Mouse (Mus musculus): ENCODE data around the gene Tmem217. TPM values are rescaled to one million over a fixed set of nuclear protein-coding genes. Genes with fewer than 3 reads are reported as not detected.

Gene Tmem217
- total RNA-seq, 1 experiment: 0.31 TPM

GRCm38 (mm10) chr17:29540426-29540825 lies 11.8 kb downstream of the Tmem217 start:
- in situ Hi-C loops (cut with MboI; ENCODE audit: low sequenced_read_pairs in 2 of 2, unreplicated experiment in 2 of 2): no loop called here
- Histone ChIP-seq H3K9me3 (ENCODE audit: control insufficient read depth, insufficient read depth, low read depth, low read length) (no peaks in the 10 kb centered on the region), H3K9ac (ENCODE audit: insufficient read depth, low read depth, low read length, poor library complexity, severe bottlenecking) (no peak overlapping the region), H3K4me3 (ENCODE audit: insufficient read depth in 1 of 2, low read depth in 1 of 2, low read length in 2 of 2, poor library complexity in 1 of 2, severe bottlenecking in 1 of 2) (no peak overlapping the region), H3K4me1 (ENCODE audit: control insufficient read depth in 2 of 2, insufficient read depth in 2 of 2, low read length in 2 of 2, poor library complexity in 1 of 2) (peaks cover 0 to 4% of the 10 kb centered on the region in 2 experiments; a peak in 1 of 4 replicates), H3K27ac (ENCODE audit: insufficient read depth, low read depth, low read length, poor library complexity, severe bottlenecking) (no peak overlapping the region), H3K36me3 (ENCODE audit: control insufficient read depth, insufficient read depth, low read length, poor library complexity, severe bottlenecking) (no peaks in the 10 kb centered on the region)
- no peak for DNase-seq (ENCODE audit: low read depth, low spot score)
- no peak for TF ChIP-seq CHD2 (IDR thresholded peaks at IDR 0.05; ENCODE audit: low read depth, low read length)
- TF ChIP-seq ZNF384 (IDR thresholded peaks at IDR 0.05; ENCODE audit: low read depth, low read length): no peak
- no peak for TF ChIP-seq ZC3H11A (IDR thresholded peaks at IDR 0.05; ENCODE audit: borderline replicate concordance, low read depth, low read length)
- no peak for TF ChIP-seq HCFC1 (IDR thresholded peaks at IDR 0.05; ENCODE audit: borderline replicate concordance, insufficient read depth, low read length)
- no peak for TF ChIP-seq MAFK (IDR thresholded peaks at IDR 0.05; ENCODE audit: insufficient read depth, low read depth, low read length)

GRCm38 (mm10) chr17:29533866-29534265 lies 18.3 kb downstream of the Tmem217 start:
- Histone ChIP-seq H3K9ac (ENCODE audit: insufficient read depth, low read depth, low read length, poor library complexity, severe bottlenecking) (no peak overlapping the region), H3K4me1 (ENCODE audit: control insufficient read depth in 2 of 2, insufficient read depth in 2 of 2, low read length in 2 of 2, poor library complexity in 1 of 2) (peaks cover 2 to 13% of the 10 kb centered on the region in 2 experiments; a peak in 2 of 4 replicates), H3K4me3 (ENCODE audit: insufficient read depth in 1 of 2, low read depth in 1 of 2, low read length in 2 of 2, poor library complexity in 1 of 2, severe bottlenecking in 1 of 2) (no peak overlapping the region), H3K9me3 (ENCODE audit: control insufficient read depth, insufficient read depth, low read depth, low read length) (no peaks in the 10 kb centered on the region), H3K27ac (ENCODE audit: insufficient read depth, low read depth, low read length, poor library complexity, severe bottlenecking) (no peak overlapping the region), H3K36me3 (ENCODE audit: control insufficient read depth, insufficient read depth, low read length, poor library complexity, severe bottlenecking) (no peaks in the 10 kb centered on the region)
- in situ Hi-C loops (cut with MboI; ENCODE audit: low sequenced_read_pairs in 2 of 2, unreplicated experiment in 2 of 2): no loop called here
- TF ChIP-seq CHD2 (IDR thresholded peaks at IDR 0.05; ENCODE audit: low read depth, low read length) (no peak), ZNF384 (IDR thresholded peaks at IDR 0.05; ENCODE audit: low read depth, low read length) (no peak), ZC3H11A (IDR thresholded peaks at IDR 0.05; ENCODE audit: borderline replicate concordance, low read depth, low read length) (no peak), HCFC1 (IDR thresholded peaks at IDR 0.05; ENCODE audit: borderline replicate concordance, insufficient read depth, low read length) (no peak), MAFK (IDR thresholded peaks at IDR 0.05; ENCODE audit: insufficient read depth, low read depth, low read length) (no peak)
- DNase-seq (ENCODE audit: low read depth, low spot score): no peak

- Histone ChIP-seq H3K4me3 (ENCODE audit: insufficient read depth in 1 of 2, low read depth in 1 of 2, low read length in 2 of 2, poor library complexity in 1 of 2, severe bottlenecking in 1 of 2) (no peak overlapping the region), H3K9me3 (ENCODE audit: control insufficient read depth, insufficient read depth, low read depth, low read length) (no peaks in the 10 kb centered on the region), H3K36me3 (ENCODE audit: control insufficient read depth, insufficient read depth, low read length, poor library complexity, severe bottlenecking) (no peaks in the 10 kb centered on the region), H3K9ac (ENCODE audit: insufficient read depth, low read depth, low read length, poor library complexity, severe bottlenecking) (0 out of 2 replicates have a peak overlapping the region, but pooled peaks have one; percentile 5), H3K27ac (ENCODE audit: insufficient read depth, low read depth, low read length, poor library complexity, severe bottlenecking) (no peak overlapping the region), H3K4me1 (ENCODE audit: control insufficient read depth in 2 of 2, insufficient read depth in 2 of 2, low read length in 2 of 2, poor library complexity in 1 of 2) (peaks cover 2 to 13% of the 10 kb centered on the region in 2 experiments; a peak in 2 of 4 replicates)
- in situ Hi-C loops (cut with MboI; ENCODE audit: low sequenced_read_pairs in 2 of 2, unreplicated experiment in 2 of 2): no loop called here
- TF ChIP-seq ZNF384 (IDR thresholded peaks at IDR 0.05; ENCODE audit: low read depth, low read length) (no peak), HCFC1 (IDR thresholded peaks at IDR 0.05; ENCODE audit: borderline replicate concordance, insufficient read depth, low read length) (no peak)
- no peak for DNase-seq (ENCODE audit: low read depth, low spot score)
Measured at GRCm38 (mm10) chr17:29531757-29532384, 20.3 kb downstream of the Tmem217 start.

GRCm38 (mm10) chr17:29531278-29531677 lies 20.9 kb downstream of the Tmem217 start:
- in situ Hi-C loops (cut with MboI; ENCODE audit: low sequenced_read_pairs in 2 of 2, unreplicated experiment in 2 of 2): no loop called here
- H3K4me3 ChIP-seq (ENCODE audit: insufficient read depth in 1 of 2, low read depth in 1 of 2, low read length in 2 of 2, poor library complexity in 1 of 2, severe bottlenecking in 1 of 2): no peak overlapping the region
- no peaks in the 10 kb centered on the region for H3K36me3 ChIP-seq (ENCODE audit: control insufficient read depth, insufficient read depth, low read length, poor library complexity, severe bottlenecking)
- no peaks in the 10 kb centered on the region for H3K9me3 ChIP-seq (ENCODE audit: control insufficient read depth, insufficient read depth, low read depth, low read length)
- DNase-seq (ENCODE audit: low read depth, low spot score): peak; percentile 69
- no peak for TF ChIP-seq HCFC1 (IDR thresholded peaks at IDR 0.05; ENCODE audit: borderline replicate concordance, insufficient read depth, low read length)
- no peak for TF ChIP-seq MAFK (IDR thresholded peaks at IDR 0.05; ENCODE audit: insufficient read depth, low read depth, low read length)
- no peak for TF ChIP-seq ZNF384 (IDR thresholded peaks at IDR 0.05; ENCODE audit: low read depth, low read length)
- no peak for TF ChIP-seq CHD2 (IDR thresholded peaks at IDR 0.05; ENCODE audit: low read depth, low read length)
- no peak for TF ChIP-seq ZC3H11A (IDR thresholded peaks at IDR 0.05; ENCODE audit: borderline replicate concordance, low read depth, low read length)
- peak overlapping the region; percentile 5; the same call in 1 of the 2 replicates for H3K9ac ChIP-seq (ENCODE audit: insufficient read depth, low read depth, low read length, poor library complexity, severe bottlenecking)
- H3K4me1 ChIP-seq (ENCODE audit: control insufficient read depth in 2 of 2, insufficient read depth in 2 of 2, low read length in 2 of 2, poor library complexity in 1 of 2): peaks cover 2 to 13% of the 10 kb centered on the region in 2 experiments; a peak in 2 of 4 replicates
- no peak overlapping the region for H3K27ac ChIP-seq (ENCODE audit: insufficient read depth, low read depth, low read length, poor library complexity, severe bottlenecking)
